Mouse (Mus musculus) lung, postnatal 10 days (tissue): Measurements from ENCODE around the gene Tbc1d17.

Source experiments
- DNase-seq: peaks from one replicate; pipeline ENCODE4 v3.0.0; 2021

Gene Tbc1d17

GRCm38 (mm10) chr7:44868919-44869696 lies 20.2 kb upstream of the Tbc1d17 start:
- DNase-seq = peak; percentile 85

- DNase-seq = peak; percentile 75
Measured at GRCm38 (mm10) chr7:44868465-44868864, 19.6 kb upstream of the Tbc1d17 start.

- DNase-seq = no peak
Measured at GRCm38 (mm10) chr7:44867802-44868201, 18.9 kb upstream of the Tbc1d17 start.

- no peak for DNase-seq
Measured at GRCm38 (mm10) chr7:44867010-44867702, 18.3 kb upstream of the Tbc1d17 start.

GRCm38 (mm10) chr7:44866276-44867009 lies 17.6 kb upstream of the Tbc1d17 start:
- peak; percentile 87 for DNase-seq

DNA sequence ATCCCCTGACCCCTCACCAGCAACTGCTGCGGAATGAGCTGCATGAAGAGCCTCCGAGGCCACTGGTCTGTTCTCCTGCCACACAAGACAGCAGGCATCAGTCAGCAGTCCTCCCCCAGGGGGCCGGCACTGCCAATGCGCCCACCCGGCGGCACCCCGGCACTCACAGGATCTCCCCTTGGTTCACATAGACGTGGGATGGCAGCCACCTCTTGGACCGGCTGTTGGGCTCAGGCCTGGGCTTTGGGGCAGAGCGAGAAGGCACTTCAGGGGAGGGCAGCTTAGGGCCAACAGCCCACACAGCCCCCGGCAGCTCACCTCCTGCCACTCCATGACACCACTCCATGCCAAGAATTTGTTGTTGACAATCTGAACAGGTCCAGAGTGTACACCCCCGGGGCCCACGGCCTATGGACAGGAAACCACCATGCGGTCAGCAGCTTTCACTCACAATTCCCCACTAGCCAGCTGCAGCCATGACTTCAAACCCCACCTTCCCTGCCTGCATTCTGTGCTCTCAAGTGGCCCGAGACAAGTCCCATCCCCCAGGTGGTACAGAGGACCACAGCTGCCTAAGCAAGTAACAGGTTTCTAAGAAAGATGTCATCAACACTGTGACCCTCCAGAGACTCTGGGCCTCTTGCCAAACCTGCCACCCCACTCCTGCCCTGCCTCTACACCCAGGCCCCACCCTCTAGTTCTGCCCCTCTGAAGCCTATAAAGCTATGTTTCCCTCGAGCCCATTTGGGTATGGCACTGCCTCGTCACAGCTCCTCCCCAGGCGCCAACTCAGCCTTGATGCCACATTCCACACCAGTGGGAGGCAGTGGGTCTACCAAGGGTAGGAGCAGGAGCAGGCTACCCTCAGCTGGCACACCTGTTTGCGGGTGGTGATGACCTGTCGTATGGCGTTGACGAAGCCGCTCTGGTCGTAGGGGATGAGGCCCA lies 16.0 kb upstream of the Tbc1d17 start:
- peak; percentile 61 for DNase-seq

DNA sequence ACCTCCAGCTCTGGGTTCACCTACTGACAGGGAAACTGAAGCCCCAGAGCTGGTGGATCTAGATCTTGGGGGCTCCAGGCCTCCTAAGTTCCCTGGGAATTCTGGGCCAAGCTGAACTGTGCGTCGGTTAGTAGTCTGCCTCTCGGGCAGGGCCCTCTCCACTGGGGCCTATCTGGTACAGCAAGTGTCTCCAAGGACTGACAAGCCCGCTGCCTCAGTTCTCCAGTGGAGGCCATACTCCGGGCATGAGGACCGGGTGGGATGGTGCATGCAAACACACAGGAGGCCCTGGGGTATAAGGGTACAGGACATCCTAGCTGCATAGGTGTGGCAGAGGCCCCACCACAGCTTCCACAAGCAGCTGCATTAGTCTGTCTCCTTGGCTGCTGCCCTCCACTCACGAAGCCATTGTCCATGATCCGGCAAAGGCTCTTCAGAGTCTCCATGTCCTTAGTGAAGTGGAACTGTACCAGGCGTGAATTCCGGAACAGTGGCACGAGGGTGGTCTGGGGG lies 15.2 kb upstream of the Tbc1d17 start:
- DNase-seq = no peak

- no peak for DNase-seq
Measured at GRCm38 (mm10) chr7:44863210-44863609, 14.3 kb upstream of the Tbc1d17 start.

DNA sequence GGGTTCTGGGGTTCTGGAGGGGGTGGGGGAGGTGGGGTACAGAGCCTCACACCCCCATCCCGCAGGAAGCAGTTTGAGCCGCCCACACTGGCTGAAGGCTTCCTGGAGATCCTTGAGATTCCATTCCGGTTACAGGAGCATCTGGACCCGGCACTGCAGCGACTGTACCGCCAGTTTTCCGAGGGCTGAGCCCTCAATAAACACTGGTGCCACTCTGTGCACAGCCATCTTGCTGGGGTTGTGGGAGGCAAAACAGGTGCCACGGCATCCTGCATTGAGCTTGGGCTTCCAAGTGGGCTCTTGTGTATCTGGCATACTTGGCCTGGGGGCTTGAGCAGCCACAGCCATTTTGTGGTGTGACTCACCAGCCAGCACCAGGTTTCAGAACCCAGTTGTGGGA lies 13.6 kb upstream of the Tbc1d17 start:
- DNase-seq = no peak

DNA sequence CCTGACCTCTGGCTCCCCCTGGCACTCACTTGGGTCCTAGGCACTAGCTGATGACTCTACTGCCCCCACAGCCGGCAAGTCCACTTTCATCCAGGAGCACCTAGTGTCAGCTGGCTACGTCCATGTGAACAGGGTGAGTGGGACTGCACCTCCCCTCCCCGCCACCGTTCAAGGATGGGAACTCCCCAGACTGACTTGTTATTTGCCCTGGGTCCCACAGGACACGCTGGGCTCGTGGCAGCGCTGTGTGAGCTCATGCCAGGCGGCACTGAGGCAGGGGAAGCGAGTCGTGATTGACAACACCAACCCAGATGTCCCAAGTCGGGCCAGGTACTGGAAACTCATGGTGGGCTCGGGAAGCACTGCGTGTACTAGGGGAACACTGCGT lies 12.5 kb upstream of the Tbc1d17 start:
- DNase-seq = no peak

GRCm38 (mm10) chr7:44860576-44861428 lies 11.9 kb upstream of the Tbc1d17 start:
- DNase-seq = peak; percentile 89

DNA sequence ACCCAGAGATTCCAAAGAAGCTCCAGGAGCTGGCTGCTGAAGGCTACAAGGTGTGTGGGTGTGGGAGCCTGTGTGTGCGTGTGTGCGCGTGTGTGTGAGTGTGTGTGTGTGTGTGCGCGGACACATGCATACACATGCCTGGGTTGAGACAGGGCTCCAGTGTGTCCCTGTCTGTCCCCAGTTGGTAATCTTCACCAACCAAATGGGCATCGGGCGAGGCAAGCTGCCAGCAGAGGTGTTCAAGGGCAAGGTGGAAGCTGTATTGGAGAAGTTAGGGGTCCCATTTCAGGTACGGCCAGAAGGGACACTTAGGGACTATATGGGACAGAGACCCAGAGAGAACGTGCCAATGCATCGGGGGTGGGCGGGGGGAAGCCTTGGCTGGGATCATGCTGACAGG lies 11.0 kb upstream of the Tbc1d17 start:
- DNase-seq = no peak

GRCm38 (mm10) chr7:44857905-44858304 lies 9.0 kb upstream of the Tbc1d17 start:
- peak; percentile 71 for DNase-seq

DNA sequence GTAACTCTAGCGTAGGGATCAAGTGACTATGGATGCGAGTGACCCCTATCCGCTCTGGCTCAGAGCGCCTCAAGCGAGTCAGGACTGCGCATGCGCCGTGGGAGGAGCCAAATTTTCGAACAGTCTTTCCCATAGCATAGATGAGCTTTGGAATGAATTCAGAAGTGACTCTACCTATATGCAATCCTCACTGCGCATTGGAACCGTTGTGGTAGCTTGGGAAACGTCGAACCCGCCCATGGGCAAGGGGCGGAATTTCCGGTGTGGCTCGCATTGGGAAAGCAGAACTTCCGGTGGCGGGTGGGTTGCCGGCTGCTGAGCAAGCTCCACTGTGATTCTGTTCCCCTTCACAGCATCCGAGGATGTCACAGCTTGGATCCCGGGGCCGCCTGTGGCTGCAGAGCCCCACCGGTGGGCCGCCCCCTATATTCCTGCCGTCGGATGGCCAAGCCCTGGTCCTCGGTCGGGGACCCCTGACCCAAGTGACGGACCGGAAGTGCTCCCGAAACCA lies 8.2 kb upstream of the Tbc1d17 start, which contains the start of gene Pnkp:
Gene Pnkp, plus strand, starts transcription at position 98 of the 511 bp plus-strand sequence.
- peak; percentile 91 for DNase-seq

DNA sequence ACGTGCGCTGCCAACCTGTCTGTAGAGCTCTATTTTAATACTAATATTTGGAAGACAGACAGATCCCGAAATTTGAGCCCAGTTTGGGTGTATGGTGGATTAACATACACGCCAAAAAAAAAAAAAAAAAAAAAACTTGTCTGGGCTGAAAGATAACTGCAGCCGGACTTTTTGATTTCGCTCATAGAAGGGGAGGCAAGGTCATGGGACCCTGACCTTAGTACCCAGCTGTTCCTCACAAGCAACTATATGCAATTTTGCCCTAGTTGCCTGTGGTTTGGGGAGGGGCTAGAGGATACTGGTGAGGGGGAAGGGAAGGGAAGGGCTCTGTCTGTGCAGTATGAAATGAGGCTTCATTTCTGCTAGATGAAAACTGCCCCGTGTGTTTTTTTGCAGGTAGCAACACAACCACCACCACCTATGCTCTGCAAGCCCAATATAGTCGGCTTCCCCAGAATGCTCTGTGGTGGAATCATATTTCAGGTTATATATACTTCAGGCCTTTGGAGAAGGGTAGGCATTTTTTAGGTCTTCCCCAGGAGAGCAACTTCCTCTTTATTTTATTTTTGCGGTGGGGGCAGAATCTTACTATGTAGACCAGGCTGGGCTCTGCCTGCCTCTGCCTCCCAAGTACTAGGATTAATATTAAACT lies 7.5 kb upstream of the Tbc1d17 start:
- no peak for DNase-seq

GRCm38 (mm10) chr7:44855036-44855435 lies 6.2 kb upstream of the Tbc1d17 start:
- DNase-seq = no peak

GRCm38 (mm10) chr7:44854356-44855031 lies 5.6 kb upstream of the Tbc1d17 start:
- DNase-seq = peak; percentile 93

GRCm38 (mm10) chr7:44853596-44854355 lies 4.9 kb upstream of the Tbc1d17 start:
- DNase-seq = no peak

DNA sequence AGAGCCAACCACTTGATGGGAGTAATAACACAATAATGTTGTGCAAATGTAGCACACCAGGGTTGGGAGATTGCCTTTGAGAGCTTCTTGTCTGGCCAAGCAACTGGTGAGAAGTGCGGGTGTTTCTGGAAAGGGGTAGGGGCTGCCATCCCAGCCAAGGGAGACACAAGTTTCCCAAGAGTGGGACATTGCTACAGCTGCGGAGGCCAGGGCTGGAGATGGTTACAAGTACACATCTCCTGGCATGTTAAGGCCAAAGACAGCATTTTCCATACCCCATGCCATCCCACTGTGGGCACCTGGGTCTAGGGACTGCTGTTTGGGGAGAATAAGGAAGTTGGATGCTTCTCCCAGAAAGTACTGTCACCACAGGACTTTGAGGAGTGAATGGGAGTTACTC lies 4.2 kb upstream of the Tbc1d17 start:
- no peak for DNase-seq
